Mouse (Mus musculus): ENCODE results near the gene Olfr847. TPM values are rescaled to one million over a fixed set of nuclear protein-coding genes. Genes with fewer than 3 reads are reported as not detected.

Gene Olfr847
- polyA plus RNA-seq (2015; fragmentation: Nextera tagmentation; extraction: Ambion mirVana): not detected in 2 replicates

- no peaks in the 10 kb centered on the region for H3K9me3 ChIP-seq
- no peaks in the 10 kb centered on the region for H3K4me1 ChIP-seq (replicated peaks)
- ATAC-seq (ENCODE audit: low FRiP score): no peak
- H3K4me3 ChIP-seq: no peak within 1 kb of the TSS
- no peak within 1 kb of the TSS for H3K27ac ChIP-seq
- no peaks in the 10 kb centered on the region for H3K27me3 ChIP-seq
- H3K36me3 ChIP-seq: no peaks in the 10 kb centered on the region
- WGBS: 61% methylated on average over 1 of the region's 1 CpGs
- no peak within 1 kb of the TSS for H3K9ac ChIP-seq
- no peak within 1 kb of the TSS for H3K4me2 ChIP-seq
Measured at GRCm38 (mm10) chr9:19378569-19378968, at the start of gene Olfr847. Gene Olfr847 (minus strand): TSS chr9:19378669.

- H3K27me3 ChIP-seq: no peaks in the 10 kb centered on the region
Measured at GRCm38 (mm10) chr9:19363905-19364304, 14.6 kb downstream of the Olfr847 start, which contains the start of gene Olfr846. Gene Olfr846 (minus strand): TSS chr9:19364005.

DNA sequence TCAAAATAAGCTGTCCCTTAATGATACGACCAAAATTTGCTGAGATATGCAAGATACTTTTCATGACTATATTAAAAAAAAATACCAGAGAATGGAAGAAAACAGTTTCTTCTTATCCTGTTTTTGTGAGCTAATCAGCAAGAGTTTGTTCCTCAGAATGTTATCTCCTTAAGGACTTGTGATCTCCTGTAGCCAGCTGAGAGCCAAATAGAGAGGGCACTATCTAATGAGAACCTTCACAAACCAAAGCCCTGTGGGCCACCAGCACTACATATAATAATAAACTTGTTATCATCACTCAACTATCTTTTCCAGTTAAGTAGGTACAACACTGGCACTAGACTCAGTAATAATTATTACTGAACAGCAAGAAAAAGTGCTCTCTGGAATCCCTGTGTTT, 42.3 kb downstream of the Olfr847 start, which contains the start of gene Olfr845:
Gene Olfr845, plus strand, starts transcription at position 301 of the 400 bp plus-strand sequence.
- no peaks in the 10 kb centered on the region for H3K36me3 ChIP-seq
- H3K9ac ChIP-seq: no peak within 1 kb of the TSS
- no peak within 1 kb of the TSS for H3K27ac ChIP-seq
- H3K4me2 ChIP-seq: no peak within 1 kb of the TSS
- no peaks in the 10 kb centered on the region for H3K27me3 ChIP-seq
- no peak within 1 kb of the TSS for H3K4me3 ChIP-seq
- no peak for ATAC-seq (ENCODE audit: low FRiP score)
- 0 out of 2 replicates have a peak, but pooled peaks cover 6% of the 10 kb centered on the region for H3K9me3 ChIP-seq
- H3K4me1 ChIP-seq (replicated peaks): no peaks in the 10 kb centered on the region
- 82% methylated on average over 1 of the region's 1 CpGs for WGBS

More at GRCm38 (mm10) chr9:19363905-19364304, 14.6 kb downstream of the Olfr847 start, which contains the start of gene Olfr846:
- no peak for ATAC-seq (ENCODE audit: low FRiP score)
- WGBS: 63% methylated on average over 1 of the region's 1 CpGs
- no peak within 1 kb of the TSS for H3K4me3 ChIP-seq
- H3K4me1 ChIP-seq (replicated peaks): no peaks in the 10 kb centered on the region
- H3K27ac ChIP-seq: no peak within 1 kb of the TSS
- no peaks in the 10 kb centered on the region for H3K36me3 ChIP-seq
- no peak within 1 kb of the TSS for H3K4me2 ChIP-seq
- no peak within 1 kb of the TSS for H3K9ac ChIP-seq
- peaks cover 14% of the 10 kb centered on the region; the same call in 1 of the 2 replicates for H3K9me3 ChIP-seq

Other genes starting within 250 kb of the Olfr847 start
- gene Olfr837, start 242.4 kb downstream of the Olfr847 start, polyA plus RNA-seq (2015; fragmentation: Nextera tagmentation; extraction: Ambion mirVana): not detected in 2 replicates
- not detected in 2 replicates for gene Olfr839-ps1, start 201.4 kb downstream of the Olfr847 start, polyA plus RNA-seq (2015; fragmentation: Nextera tagmentation; extraction: Ambion mirVana)
- gene Olfr843, start 126.7 kb downstream of the Olfr847 start, polyA plus RNA-seq (2015; fragmentation: Nextera tagmentation; extraction: Ambion mirVana): not detected in 2 replicates
- not detected in 2 replicates for gene Olfr844, start 62.3 kb downstream of the Olfr847 start, polyA plus RNA-seq (2015; fragmentation: Nextera tagmentation; extraction: Ambion mirVana)
- gene Olfr845, start 42.2 kb downstream of the Olfr847 start, polyA plus RNA-seq (2015; fragmentation: Nextera tagmentation; extraction: Ambion mirVana): not detected in 2 replicates
- gene Olfr846, start 14.7 kb downstream of the Olfr847 start, polyA plus RNA-seq (2015; fragmentation: Nextera tagmentation; extraction: Ambion mirVana): not detected in 2 replicates
- not detected in 2 replicates for gene Olfr849, start 61.6 kb upstream of the Olfr847 start, polyA plus RNA-seq (2015; fragmentation: Nextera tagmentation; extraction: Ambion mirVana)
- gene Olfr850, start 99.6 kb upstream of the Olfr847 start, polyA plus RNA-seq (2015; fragmentation: Nextera tagmentation; extraction: Ambion mirVana): not detected in 2 replicates
- not detected in 2 replicates for gene Olfr851, start 114.6 kb upstream of the Olfr847 start, polyA plus RNA-seq (2015; fragmentation: Nextera tagmentation; extraction: Ambion mirVana)
- gene Olfr853, start 162.4 kb upstream of the Olfr847 start, polyA plus RNA-seq (2015; fragmentation: Nextera tagmentation; extraction: Ambion mirVana): not detected in 2 replicates
- not detected in 2 replicates for gene Olfr854, start 188.7 kb upstream of the Olfr847 start, polyA plus RNA-seq (2015; fragmentation: Nextera tagmentation; extraction: Ambion mirVana)
- not detected in 2 replicates for gene Olfr855, start 203.9 kb upstream of the Olfr847 start, polyA plus RNA-seq (2015; fragmentation: Nextera tagmentation; extraction: Ambion mirVana)
- gene Zfp317, start 243.4 kb upstream of the Olfr847 start, polyA plus RNA-seq (2015; fragmentation: Nextera tagmentation; extraction: Ambion mirVana): 38.4 and 38.6 TPM in 2 replicates

All from hindbrain, embryonic 13.5 days (tissue).